Mouse (Mus musculus) CH12.LX (cell line): ENCODE data around the gene Dnajc4. TPM values are rescaled to one million over a fixed set of nuclear protein-coding genes. Genes with fewer than 3 reads are reported as not detected.

Source experiments
- polyA plus RNA-seq: library from polyadenylated mRNA; unstranded; fragments of >175 nt; gene quantifications from 2 replicates; pipeline ENCODE4 v1.2.1, GENCODE M21; 2012; ENCODE audit warnings: low read depth; ENCODE audit not compliant: insufficient read length
- total RNA-seq, 2 experiments: library from RNA; depleted of rRNA; stranded (reverse); fragments of 300-350 nt in 1 of 2; fragments of >200 nt in 1 of 2; gene quantifications; 2 replicates each; pipeline ENCODE4 v1.2.3; 2012 to 2014

The Dnajc4 gene
- total and polyA plus RNA-seq, 3 experiments: 6.2 to 13.9 (median 11.2) TPM

Other genes starting within 250 kb of the Dnajc4 start
Only the 20 nearest of the 22 such genes appear.
- 7.8 and 9.8 TPM in 2 replicates for gene Rps6ka4, start 151.9 kb downstream of the Dnajc4 start, total RNA-seq (2012; rRNA removed)
- 6.5 and 6.6 TPM in 2 replicates for gene Rps6ka4, start 151.9 kb downstream of the Dnajc4 start, total RNA-seq (2014; rRNA removed)
- 14.0 and 18.3 TPM in 2 replicates for gene Rps6ka4, start 151.9 kb downstream of the Dnajc4 start, polyA plus RNA-seq
- gene Ccdc88b, start 134.4 kb downstream of the Dnajc4 start, total RNA-seq (2012; rRNA removed): 57.0 and 76.4 TPM in 2 replicates
- 19.3 and 20.5 TPM in 2 replicates for gene Ccdc88b, start 134.4 kb downstream of the Dnajc4 start, total RNA-seq (2014; rRNA removed)
- gene Ccdc88b, start 134.4 kb downstream of the Dnajc4 start, polyA plus RNA-seq: 53.0 and 56.4 TPM in 2 replicates
- 191 and 198 TPM in 2 replicates for gene Trmt112, start 82.9 kb downstream of the Dnajc4 start, total RNA-seq (2012; rRNA removed)
- 89.5 and 97.9 TPM in 2 replicates for gene Trmt112, start 82.9 kb downstream of the Dnajc4 start, total RNA-seq (2014; rRNA removed)
- gene Trmt112, start 82.9 kb downstream of the Dnajc4 start, polyA plus RNA-seq: 158 and 212 TPM in 2 replicates
- 72.6 and 74.8 TPM in 2 replicates for gene Prdx5, start 82.5 kb downstream of the Dnajc4 start, total RNA-seq (2012; rRNA removed)
- gene Prdx5, start 82.5 kb downstream of the Dnajc4 start, total RNA-seq (2014; rRNA removed): 77.2 and 83.5 TPM in 2 replicates
- gene Prdx5, start 82.5 kb downstream of the Dnajc4 start, polyA plus RNA-seq: 137 TPM in 2 replicates
- 23.5 and 28.7 TPM in 2 replicates for gene Esrra, start 70.8 kb downstream of the Dnajc4 start, total RNA-seq (2012; rRNA removed)
- gene Esrra, start 70.8 kb downstream of the Dnajc4 start, total RNA-seq (2014; rRNA removed): 13.4 and 13.6 TPM in 2 replicates
- gene Esrra, start 70.8 kb downstream of the Dnajc4 start, polyA plus RNA-seq: 15.6 and 17.7 TPM in 2 replicates
- not detected in 2 replicates for gene Catsperz, start 67.2 kb downstream of the Dnajc4 start, total RNA-seq (2012; rRNA removed)
- not detected in 2 replicates for gene Catsperz, start 67.2 kb downstream of the Dnajc4 start, total RNA-seq (2014; rRNA removed)
- 1.2 TPM in 1 of 2 replicates, not detected in the other for gene Catsperz, start 67.2 kb downstream of the Dnajc4 start, polyA plus RNA-seq
- 0.21 TPM in 1 of 2 replicates, not detected in the other for gene Kcnk4, start 58.1 kb downstream of the Dnajc4 start, total RNA-seq (2012; rRNA removed)
- gene Kcnk4, start 58.1 kb downstream of the Dnajc4 start, total RNA-seq (2014; rRNA removed): not detected in 2 replicates
- gene Kcnk4, start 58.1 kb downstream of the Dnajc4 start, polyA plus RNA-seq: 0.80 TPM in 1 of 2 replicates, not detected in the other
- gene Bad, start 50.7 kb downstream of the Dnajc4 start, total RNA-seq (2012; rRNA removed): 37.8 and 38.0 TPM in 2 replicates
- 27.7 and 28.5 TPM in 2 replicates for gene Bad, start 50.7 kb downstream of the Dnajc4 start, total RNA-seq (2014; rRNA removed)
- gene Bad, start 50.7 kb downstream of the Dnajc4 start, polyA plus RNA-seq: 33.3 and 39.6 TPM in 2 replicates
- 14.1 and 18.1 TPM in 2 replicates for gene Gpr137, start 50.1 kb downstream of the Dnajc4 start, total RNA-seq (2012; rRNA removed)
- 8.8 and 9.0 TPM in 2 replicates for gene Gpr137, start 50.1 kb downstream of the Dnajc4 start, total RNA-seq (2014; rRNA removed)
- 14.0 and 14.4 TPM in 2 replicates for gene Gpr137, start 50.1 kb downstream of the Dnajc4 start, polyA plus RNA-seq
- 256 and 329 TPM in 2 replicates for gene Ppp1r14b, start 17.6 kb downstream of the Dnajc4 start, total RNA-seq (2012; rRNA removed)
- gene Ppp1r14b, start 17.6 kb downstream of the Dnajc4 start, total RNA-seq (2014; rRNA removed): 151 and 167 TPM in 2 replicates
- gene Ppp1r14b, start 17.6 kb downstream of the Dnajc4 start, polyA plus RNA-seq: 179 and 241 TPM in 2 replicates
- 6.4 and 7.5 TPM in 2 replicates for gene Plcb3, start 16.1 kb downstream of the Dnajc4 start, total RNA-seq (2012; rRNA removed)
- gene Plcb3, start 16.1 kb downstream of the Dnajc4 start, total RNA-seq (2014; rRNA removed): 3.0 and 4.1 TPM in 2 replicates
- gene Plcb3, start 16.1 kb downstream of the Dnajc4 start, polyA plus RNA-seq: 7.8 and 8.2 TPM in 2 replicates
- gene Fkbp2, start 12.1 kb downstream of the Dnajc4 start, total RNA-seq (2012; rRNA removed): 44.6 and 50.4 TPM in 2 replicates
- gene Fkbp2, start 12.1 kb downstream of the Dnajc4 start, total RNA-seq (2014; rRNA removed): 17.6 and 20.7 TPM in 2 replicates
- 87.0 and 97.7 TPM in 2 replicates for gene Fkbp2, start 12.1 kb downstream of the Dnajc4 start, polyA plus RNA-seq
- gene Vegfb, start 4.9 kb downstream of the Dnajc4 start, total RNA-seq (2012; rRNA removed): 12.9 and 13.2 TPM in 2 replicates
- gene Vegfb, start 4.9 kb downstream of the Dnajc4 start, total RNA-seq (2014; rRNA removed): 3.2 and 3.5 TPM in 2 replicates
- gene Vegfb, start 4.9 kb downstream of the Dnajc4 start, polyA plus RNA-seq: 28.4 and 35.1 TPM in 2 replicates
- 24.6 and 26.6 TPM in 2 replicates for gene Nudt22, start 3.5 kb upstream of the Dnajc4 start, total RNA-seq (2012; rRNA removed)
- gene Nudt22, start 3.5 kb upstream of the Dnajc4 start, total RNA-seq (2014; rRNA removed): 9.0 and 11.2 TPM in 2 replicates
- 10.8 and 11.1 TPM in 2 replicates for gene Nudt22, start 3.5 kb upstream of the Dnajc4 start, polyA plus RNA-seq
- gene Trpt1, start 3.6 kb upstream of the Dnajc4 start, total RNA-seq (2012; rRNA removed): 4.1 and 4.7 TPM in 2 replicates
- gene Trpt1, start 3.6 kb upstream of the Dnajc4 start, total RNA-seq (2014; rRNA removed): 2.8 and 3.4 TPM in 2 replicates
- 2.1 and 3.1 TPM in 2 replicates for gene Trpt1, start 3.6 kb upstream of the Dnajc4 start, polyA plus RNA-seq
- 57.4 and 58.4 TPM in 2 replicates for gene Fermt3, start 26.9 kb upstream of the Dnajc4 start, total RNA-seq (2012; rRNA removed)
- gene Fermt3, start 26.9 kb upstream of the Dnajc4 start, total RNA-seq (2014; rRNA removed): 47.0 and 58.7 TPM in 2 replicates
- gene Fermt3, start 26.9 kb upstream of the Dnajc4 start, polyA plus RNA-seq: 65.1 and 67.3 TPM in 2 replicates
- 178 and 246 TPM in 2 replicates for gene Stip1, start 47.4 kb upstream of the Dnajc4 start, total RNA-seq (2012; rRNA removed)
- gene Stip1, start 47.4 kb upstream of the Dnajc4 start, total RNA-seq (2014; rRNA removed): 200 and 202 TPM in 2 replicates
- 314 and 344 TPM in 2 replicates for gene Stip1, start 47.4 kb upstream of the Dnajc4 start, polyA plus RNA-seq
- gene Macrod1, start 64.2 kb upstream of the Dnajc4 start, total RNA-seq (2012; rRNA removed): not detected in 2 replicates
- gene Macrod1, start 64.2 kb upstream of the Dnajc4 start, total RNA-seq (2014; rRNA removed): not detected in 2 replicates
- gene Macrod1, start 64.2 kb upstream of the Dnajc4 start, polyA plus RNA-seq: 1.00 and 1.0 TPM in 2 replicates
- not detected in 2 replicates for gene Flrt1, start 113.2 kb upstream of the Dnajc4 start, total RNA-seq (2012; rRNA removed)
- gene Flrt1, start 113.2 kb upstream of the Dnajc4 start, total RNA-seq (2014; rRNA removed): not detected in 2 replicates
- not detected in 2 replicates for gene Flrt1, start 113.2 kb upstream of the Dnajc4 start, polyA plus RNA-seq
- gene Otub1, start 213.7 kb upstream of the Dnajc4 start, total RNA-seq (2012; rRNA removed): 102 and 114 TPM in 2 replicates
- gene Otub1, start 213.7 kb upstream of the Dnajc4 start, total RNA-seq (2014; rRNA removed): 115 and 119 TPM in 2 replicates
- gene Otub1, start 213.7 kb upstream of the Dnajc4 start, polyA plus RNA-seq: 126 and 139 TPM in 2 replicates